Mouse (Mus musculus) liver, embryonic 14.5 days (tissue): ENCODE data around the gene Fhl2.

Experiments
- CTCF ChIP-seq: IDR thresholded peaks from 2 replicates; pipeline ENCODE4 v1.5.1; 2016; ENCODE audit warnings: antibody characterized with exemption, low read depth, control low read depth
- EP300 ChIP-seq: IDR thresholded peaks from 2 replicates; pipeline ENCODE4 v1.6.1; 2016; ENCODE audit warnings: antibody characterized with exemption, low read depth

- TF ChIP-seq CTCF = no peak
- no peak for TF ChIP-seq EP300
Observed at GRCm38 (mm10) chr1:43210285-43210684, 13.5 kb upstream of the Fhl2 start.
